Mouse (Mus musculus) olfactory bulb, adult 2 months (tissue): ENCODE results near the gene Pi4k2a. TPM values are rescaled to one million over a fixed set of nuclear protein-coding genes. Genes with fewer than 3 reads are reported as not detected.

ENCODE experiments used
- H3K27ac ChIP-seq: fragments of 200-500 bp; 2 replicates; pipeline ENCODE4 v1.5.1; 2012; ENCODE audit warnings: low read depth, low read length; ENCODE audit not compliant: insufficient read depth
- H3K4me1 ChIP-seq: fragments of 200-500 bp; 2 replicates; pipeline ENCODE4 v1.6.1; 2012; ENCODE audit warnings: low read length; ENCODE audit not compliant: control insufficient read depth, insufficient read depth
- H3K4me3 ChIP-seq: fragments of 200-500 bp; 2 replicates; pipeline ENCODE4 v1.5.1; 2012; ENCODE audit warnings: mild to moderate bottlenecking, low read depth, low read length, moderate library complexity; ENCODE audit not compliant: insufficient read depth
- CTCF ChIP-seq: fragments of 200-500 bp; IDR thresholded peaks from 2 replicates; pipeline ENCODE4 v1.5.1; 2012; ENCODE audit warnings: low read depth, mild to moderate bottlenecking, low read length, moderate library complexity; ENCODE audit not compliant: insufficient read depth
- POLR2A ChIP-seq: fragments of 200-500 bp; IDR thresholded peaks from 2 replicates; pipeline ENCODE4 v1.6.1; 2012; ENCODE audit warnings: mild to moderate bottlenecking, low read depth, low read length, moderate library complexity; ENCODE audit not compliant: insufficient read depth
- WGBS: fragments of 180-500 bp; shearing (Covaris S2); methylation state at CpG from one replicate; pipeline ENCODE4 v1.1.7; 2018; 5-methylcytosine and 5-hydroxymethylcytosine counted together
- polyA plus RNA-seq: library from polyadenylated mRNA; stranded (reverse); fragments of >200 nt; gene quantifications from 2 replicates; pipeline ENCODE4 v1.2.4, GENCODE M21; 2012; ENCODE audit warnings: low replicate concordance; ENCODE audit not compliant: missing spikeins, insufficient read depth, insufficient read length

Pi4k2a gene
- polyA plus RNA-seq: not detected in 2 replicates

DNA sequence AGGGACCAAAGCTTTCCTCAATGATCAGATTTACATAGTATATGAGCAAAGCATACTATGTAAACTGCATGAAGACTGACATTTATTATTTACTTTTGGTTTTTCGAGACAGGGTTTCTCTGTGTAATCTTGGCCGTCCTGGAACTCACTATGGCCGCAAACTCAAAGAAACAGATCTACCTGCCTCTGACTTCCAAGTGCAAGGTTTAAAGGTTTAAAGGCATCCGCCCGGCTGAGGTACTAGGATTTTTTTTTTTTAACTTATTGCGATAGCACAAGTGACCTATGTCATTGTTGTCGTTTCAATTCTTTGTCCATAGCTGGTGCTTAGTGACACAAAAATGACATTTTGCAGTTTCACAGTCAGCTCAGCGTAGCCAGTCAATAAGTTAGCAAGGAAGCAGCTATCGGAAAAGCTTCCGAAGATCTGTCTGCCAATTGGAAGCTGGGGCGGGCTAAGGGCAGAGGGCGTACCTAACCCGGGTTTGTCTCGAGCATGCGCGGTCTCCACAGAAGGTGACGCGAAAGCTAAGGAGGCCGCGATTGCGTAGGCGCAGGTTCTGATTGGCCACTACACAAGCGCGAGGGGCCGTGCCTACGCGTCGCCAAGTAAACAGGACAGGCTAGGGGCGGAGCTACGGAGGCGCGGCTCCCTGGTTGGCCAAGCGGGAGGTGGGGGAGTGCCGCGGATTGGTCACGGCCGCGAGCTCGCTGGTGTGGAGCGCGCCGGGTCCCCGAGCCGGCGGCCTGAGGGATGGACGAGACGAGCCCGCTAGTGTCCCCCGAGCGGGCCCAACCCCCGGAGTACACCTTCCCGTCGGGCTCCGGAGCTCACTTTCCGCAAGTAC is at the start of gene Pi4k2a:
Gene Pi4k2a (plus strand): TSS at position 723 of the 848 bp plus-strand sequence.
- peak within 1 kb of the TSS; percentile 80 for H3K27ac ChIP-seq
- H3K4me3 ChIP-seq: peak within 1 kb of the TSS; percentile 96
- peaks cover 13% of the 10 kb centered on the region for H3K4me1 ChIP-seq
- TF ChIP-seq POLR2A (peak; percentile 78), CTCF (no peak)
- WGBS: under 1% methylated on average over 55 of the region's 55 CpGs

DNA sequence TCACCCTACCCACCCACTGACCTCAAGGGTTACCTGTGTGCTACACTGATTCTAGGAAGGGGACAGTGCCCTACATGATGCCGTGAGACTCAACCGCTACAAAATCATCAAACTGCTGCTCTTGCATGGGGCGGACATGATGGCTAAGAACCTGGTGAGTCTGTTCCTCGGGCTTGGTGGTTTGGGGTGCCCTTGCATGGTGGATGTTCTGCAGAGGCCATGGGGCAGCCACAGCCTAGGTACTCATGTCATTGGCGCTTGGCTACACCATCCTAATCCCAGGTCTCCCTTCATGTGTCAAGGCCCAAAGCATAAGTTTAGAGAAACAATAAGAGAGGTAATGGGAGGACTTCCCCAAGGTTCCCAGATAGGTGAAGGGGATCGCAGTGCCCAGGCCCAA is 46.3 kb upstream of the Pi4k2a start:
- TF ChIP-seq POLR2A (no peak), CTCF (no peak)
- H3K27ac ChIP-seq: no peak overlapping the region
- H3K4me1 ChIP-seq: 0 out of 2 replicates have a peak, but pooled peaks cover 6% of the 10 kb centered on the region
- WGBS: 96% methylated on average over 6 of the region's 6 CpGs
- H3K4me3 ChIP-seq: no peak overlapping the region

DNA sequence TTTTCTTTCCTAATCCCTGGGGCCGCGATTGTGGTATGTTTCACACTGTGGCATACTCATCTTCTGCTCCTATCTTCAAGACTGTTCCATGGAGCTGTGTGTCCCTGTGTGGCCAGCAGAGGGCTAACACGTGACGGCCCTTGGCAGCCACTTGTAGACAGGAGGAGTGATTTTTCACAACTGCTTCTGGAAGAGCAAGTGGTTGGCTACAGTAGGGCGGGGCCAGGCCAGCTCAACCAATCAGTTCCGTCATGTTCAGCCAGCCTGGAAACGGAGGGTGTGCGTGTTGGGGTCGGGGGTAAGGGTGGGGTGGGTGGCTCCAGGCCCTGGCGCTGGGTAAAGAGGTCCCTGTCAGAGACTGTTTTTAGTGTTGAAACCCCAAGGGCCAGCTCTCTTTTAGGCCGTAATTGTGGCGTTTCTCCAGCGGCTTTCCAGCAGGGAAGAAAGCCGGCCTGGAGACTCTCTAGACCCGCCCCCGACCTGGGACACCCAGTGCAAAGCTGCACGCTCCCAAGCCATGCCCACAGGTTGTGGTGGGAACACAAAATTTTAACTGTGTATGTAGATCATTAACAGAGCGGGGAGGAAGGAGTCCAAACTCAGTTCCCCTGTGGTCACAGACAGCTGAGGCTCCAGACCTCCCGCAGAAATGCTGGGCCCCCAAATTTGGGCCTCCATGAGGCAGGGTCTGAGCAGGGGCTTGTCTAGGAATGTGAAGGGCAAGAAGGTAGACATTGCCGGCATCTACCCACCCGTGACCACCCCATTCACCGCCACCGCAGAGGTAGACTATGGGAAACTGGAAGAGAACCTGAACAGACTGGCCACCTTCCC is 44.8 kb upstream of the Pi4k2a start, which contains the start of gene Hoga1:
Gene Hoga1 (plus strand): TSS at position 342 of the 834 bp plus-strand sequence.
- H3K27ac ChIP-seq: no peak within 1 kb of the TSS
- 32% methylated on average over 23 of the region's 23 CpGs for WGBS
- no peak within 1 kb of the TSS for H3K4me3 ChIP-seq
- TF ChIP-seq CTCF (no peak; the same call in 1 of the 2 replicates), POLR2A (no peak)
- 0 out of 2 replicates have a peak, but pooled peaks cover 6% of the 10 kb centered on the region for H3K4me1 ChIP-seq

DNA sequence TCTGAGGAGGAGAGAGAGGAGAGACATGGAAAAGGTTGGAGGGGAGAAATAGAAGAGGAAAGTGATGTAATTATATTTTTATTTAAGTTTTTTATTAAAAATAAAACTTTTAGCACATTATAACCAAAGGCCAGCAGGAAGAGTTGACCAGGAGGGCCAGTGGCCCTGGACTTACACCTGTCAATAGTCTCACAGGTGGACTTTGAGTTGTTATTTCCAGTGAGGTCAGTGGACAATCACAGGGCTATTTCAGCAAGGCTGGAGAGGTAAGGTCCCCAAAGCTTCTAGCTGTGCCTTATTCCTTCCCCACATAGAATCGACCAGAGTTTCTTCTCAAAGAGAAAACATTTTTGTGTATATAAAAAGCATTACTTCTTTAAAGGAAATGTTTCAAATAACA is 40.0 kb upstream of the Pi4k2a start:
- WGBS: 84% methylated on average over 1 of the region's 1 CpGs
- H3K4me3 ChIP-seq: no peak overlapping the region
- no peak overlapping the region for H3K27ac ChIP-seq
- H3K4me1 ChIP-seq: 0 out of 2 replicates have a peak, but pooled peaks cover 6% of the 10 kb centered on the region
- TF ChIP-seq POLR2A (no peak), CTCF (no peak)

DNA sequence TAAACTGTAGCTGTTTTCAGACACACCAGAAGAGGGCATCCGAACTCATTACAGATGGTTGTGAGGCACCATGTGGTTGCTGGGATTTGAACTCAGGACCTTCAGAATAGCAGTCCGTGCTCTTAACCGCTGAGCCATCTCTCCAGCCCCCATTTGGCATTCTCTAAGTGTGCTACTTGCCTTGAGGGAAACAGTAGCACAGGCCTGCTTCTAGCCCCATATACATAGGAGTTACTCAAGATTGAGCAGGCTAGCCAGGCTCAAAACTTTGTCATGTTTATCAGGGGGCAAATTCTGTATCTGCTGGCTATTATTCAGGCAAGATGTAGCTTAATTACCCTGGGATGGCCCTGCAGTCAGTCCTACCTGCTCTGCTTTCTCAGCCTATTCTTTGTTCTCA is 38.9 kb upstream of the Pi4k2a start:
- TF ChIP-seq CTCF: no peak
- 81% methylated on average over 3 of the region's 3 CpGs for WGBS
- H3K4me1 ChIP-seq: no peaks in the 10 kb centered on the region
- no peak overlapping the region for H3K27ac ChIP-seq
- no peak overlapping the region for H3K4me3 ChIP-seq

DNA sequence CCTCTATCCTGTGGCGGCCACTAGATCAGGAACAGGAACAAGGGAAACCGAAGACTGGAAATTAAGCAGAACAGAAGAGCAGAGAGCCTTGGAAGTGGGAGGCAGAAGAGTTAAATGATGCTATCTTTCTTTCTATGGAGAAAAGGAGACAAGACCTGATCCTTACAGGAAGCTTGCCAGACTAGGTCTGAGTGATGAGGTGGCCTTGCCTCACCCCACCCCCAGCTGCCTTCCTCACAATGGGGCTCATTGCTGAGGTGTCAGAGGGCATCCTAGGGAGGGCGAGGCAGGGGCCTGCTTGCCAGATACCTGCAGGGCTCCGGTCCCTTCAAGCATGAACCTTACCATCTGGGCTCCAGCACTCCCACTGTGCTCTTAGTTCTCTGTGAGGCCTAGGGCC is 38.3 kb upstream of the Pi4k2a start, which contains the start of gene 4933411K16Rik:
Gene 4933411K16Rik (plus strand): TSS at position 301 of the 400 bp plus-strand sequence.
- Histone ChIP-seq H3K4me1 (no peaks in the 10 kb centered on the region), H3K4me3 (no peak within 1 kb of the TSS), H3K27ac (no peak within 1 kb of the TSS)
- no peak for TF ChIP-seq POLR2A
- TF ChIP-seq CTCF: no peak
- 81% methylated on average over 4 of the region's 4 CpGs for WGBS

DNA sequence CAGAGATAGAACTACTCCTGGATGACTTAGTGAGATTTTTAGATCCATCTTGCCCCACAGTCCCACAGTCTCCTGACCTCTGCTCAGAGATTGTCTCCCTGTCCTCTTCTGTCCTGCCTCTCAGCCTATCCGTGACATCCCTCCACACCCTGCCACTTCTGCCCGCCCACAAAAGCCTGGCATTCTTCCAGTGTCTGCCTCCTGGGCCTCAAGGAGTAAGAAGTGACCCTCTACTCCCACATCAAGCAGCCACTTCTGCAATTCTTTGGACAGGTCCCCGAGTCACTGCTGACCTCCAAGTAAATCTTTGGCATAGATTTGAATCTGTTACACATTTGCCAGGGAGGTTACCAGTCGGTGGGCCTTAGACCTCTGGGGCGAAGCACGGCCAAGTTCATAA is 36.0 kb upstream of the Pi4k2a start:
- TF ChIP-seq CTCF (no peak), POLR2A (no peak)
- no peaks in the 10 kb centered on the region for H3K4me1 ChIP-seq
- no peak overlapping the region for H3K27ac ChIP-seq
- no peak overlapping the region for H3K4me3 ChIP-seq
- 76% methylated on average over 6 of the region's 6 CpGs for WGBS

DNA sequence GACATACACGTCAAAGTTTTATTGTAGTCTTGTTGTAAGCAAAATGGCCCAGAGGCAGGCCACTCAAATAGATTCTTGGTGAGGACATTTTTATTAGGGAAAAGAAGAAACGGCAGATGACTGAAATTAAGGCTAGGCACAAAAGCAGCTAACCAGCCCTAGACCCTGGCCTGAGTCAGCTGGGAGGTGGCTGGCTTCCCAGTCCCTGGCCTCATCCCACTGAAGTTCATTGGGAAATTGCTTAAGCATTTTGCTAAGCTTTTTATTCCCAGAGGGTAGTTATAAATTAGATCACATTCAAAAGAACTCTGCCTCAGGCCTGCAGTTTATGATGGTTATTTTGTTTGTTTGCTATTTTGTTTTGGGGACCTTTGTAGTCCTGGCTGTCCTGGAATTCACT is 34.4 kb upstream of the Pi4k2a start:
- WGBS: 76% methylated on average over 2 of the region's 2 CpGs
- H3K4me1 ChIP-seq: no peaks in the 10 kb centered on the region
- no peak overlapping the region for H3K4me3 ChIP-seq
- no peak overlapping the region for H3K27ac ChIP-seq
- TF ChIP-seq POLR2A (no peak), CTCF (no peak)
